Mouse (Mus musculus) urinary bladder, postnatal 25 days (tissue): ENCODE results near the gene Tspan32.

Experiments used
- DNase-seq: peaks from one replicate; pipeline ENCODE4 v3.0.0; 2022; ENCODE audit warnings: low spot score

The Tspan32 gene

GRCm38 (mm10) chr7:143004727-143005343 lies at the start of gene Tspan32:
Tspan32 (plus strand) TSS chr7:143005046.
- no peak for DNase-seq

- DNase-seq, result peak; percentile 11
Observed at GRCm38 (mm10) chr7:142956018-142956417, 48.8 kb upstream of the Tspan32 start.

- no peak for DNase-seq
Observed at GRCm38 (mm10) chr7:142958817-142959216, 46.0 kb upstream of the Tspan32 start.

- no peak for DNase-seq
Observed at GRCm38 (mm10) chr7:142959752-142960151, 45.1 kb upstream of the Tspan32 start.

GRCm38 (mm10) chr7:142967414-142967883 lies 37.4 kb upstream of the Tspan32 start:
- peak; percentile 56 for DNase-seq

GRCm38 (mm10) chr7:142967884-142968808 lies 36.7 kb upstream of the Tspan32 start:
- peak; percentile 44 for DNase-seq

GRCm38 (mm10) chr7:142968809-142969511 lies 35.9 kb upstream of the Tspan32 start, which contains the start of gene Ascl2:
Ascl2 (minus strand) TSS chr7:142969264.
- DNase-seq, result peak; percentile 33

- DNase-seq, result no peak
Observed at GRCm38 (mm10) chr7:142981908-142982307, 22.9 kb upstream of the Tspan32 start.

GRCm38 (mm10) chr7:142985146-142985545 lies 19.7 kb upstream of the Tspan32 start:
- no peak for DNase-seq

GRCm38 (mm10) chr7:142987718-142988117 lies 17.1 kb upstream of the Tspan32 start:
- DNase-seq, result no peak

- DNase-seq, result no peak
Observed at GRCm38 (mm10) chr7:142995004-142995403, 9.8 kb upstream of the Tspan32 start.

- DNase-seq, result no peak
Observed at GRCm38 (mm10) chr7:142995630-142996338, 9.1 kb upstream of the Tspan32 start.

GRCm38 (mm10) chr7:142996998-142997397 lies 7.8 kb upstream of the Tspan32 start:
- no peak for DNase-seq

- DNase-seq, result no peak
Observed at GRCm38 (mm10) chr7:142997403-142998150, 7.3 kb upstream of the Tspan32 start.

GRCm38 (mm10) chr7:143002679-143003078 lies 2.2 kb upstream of the Tspan32 start:
- no peak for DNase-seq

- DNase-seq, result no peak
Observed at GRCm38 (mm10) chr7:143005344-143006096, 674 bp downstream of the Tspan32 start.

GRCm38 (mm10) chr7:143006097-143006755 lies 1.4 kb downstream of the Tspan32 start:
- no peak for DNase-seq

GRCm38 (mm10) chr7:143006756-143007598 lies 2.1 kb downstream of the Tspan32 start:
- DNase-seq, result no peak
